Mouse (Mus musculus) ES-E14 (cell line): ENCODE data around the gene Itga3. TPM values are rescaled to one million over a fixed set of nuclear protein-coding genes. Genes with fewer than 3 reads are reported as not detected.

Source experiments
- DNase-seq: peaks from one replicate; pipeline ENCODE4 v3.0.0-alpha.2; 2013; ENCODE audit warnings: low read depth, low spot score
- H3K27ac ChIP-seq: 2 replicates; pipeline ENCODE4 v1.5.1; 2012; ENCODE audit warnings: low read depth, mild to moderate bottlenecking, low read length, moderate library complexity, mixed read lengths; ENCODE audit not compliant: poor library complexity, insufficient read depth, severe bottlenecking
- H3K36me3 ChIP-seq: 2 replicates; pipeline ENCODE4 v1.6.1; 2012; ENCODE audit warnings: mild to moderate bottlenecking, low read length, moderate library complexity, mixed read lengths; ENCODE audit not compliant: control insufficient read depth, poor library complexity, insufficient read depth, severe bottlenecking
- H3K4me1 ChIP-seq, 2 experiments: fragments of 150-350 bp in 1 of 2; sonication (generic) in 1 of 2; 2 replicates each; pipeline ENCODE4 v1.6.1; 2012; ENCODE audit warnings: low read length in 2 of 2, mild to moderate bottlenecking in 1 of 2, mixed read lengths in 1 of 2; ENCODE audit not compliant: control insufficient read depth in 2 of 2, insufficient read depth in 2 of 2, poor library complexity in 1 of 2
- H3K4me3 ChIP-seq, 2 experiments: fragments of 150-350 bp in 1 of 2; sonication (generic) in 1 of 2; 2 replicates each; pipeline ENCODE4 v1.5.1; 2012; ENCODE audit warnings: low read length in 2 of 2, low read depth in 1 of 2, mild to moderate bottlenecking in 1 of 2, mixed read lengths in 1 of 2; ENCODE audit not compliant: insufficient read depth in 1 of 2, poor library complexity in 1 of 2, severe bottlenecking in 1 of 2
- H3K9ac ChIP-seq: 2 replicates; pipeline ENCODE4 v1.6.1; 2012; ENCODE audit warnings: low read depth, mild to moderate bottlenecking, low read length, mixed read lengths; ENCODE audit not compliant: poor library complexity, insufficient read depth, severe bottlenecking
- H3K9me3 ChIP-seq: fragments of 150-350 bp; sonication (generic); 2 replicates; pipeline ENCODE4 v1.6.1; 2012; ENCODE audit warnings: low read depth, mild to moderate bottlenecking, low read length; ENCODE audit not compliant: control insufficient read depth, insufficient read depth
- CHD2 ChIP-seq: IDR thresholded peaks from 2 replicates; pipeline ENCODE4 v1.6.1; 2014; ENCODE audit warnings: mild to moderate bottlenecking, low read depth, low read length, inconsistent platforms
- HCFC1 ChIP-seq: IDR thresholded peaks from 2 replicates; pipeline ENCODE4 v1.6.1; 2012; ENCODE audit warnings: low read length, inconsistent platforms, borderline replicate concordance; ENCODE audit not compliant: insufficient read depth
- MAFK ChIP-seq: IDR thresholded peaks from 2 replicates; pipeline ENCODE4 v1.6.1; 2014; ENCODE audit warnings: mild to moderate bottlenecking, low read depth, low read length, inconsistent platforms; ENCODE audit not compliant: insufficient read depth
- ZC3H11A ChIP-seq: IDR thresholded peaks from 2 replicates; pipeline ENCODE4 v1.6.1; 2012; ENCODE audit warnings: low read depth, mild to moderate bottlenecking, inconsistent platforms, low read length, borderline replicate concordance
- ZNF384 ChIP-seq: IDR thresholded peaks from 2 replicates; pipeline ENCODE4 v1.6.1; 2012; ENCODE audit warnings: low read depth, low read length, inconsistent platforms
- in situ Hi-C, 2 experiments: fragments of 600-800 bp; cut with MboI; formaldehyde crosslinking; loops; one replicate each; pipeline ENCODE4 v1.15.1; 2025; ENCODE audit warnings: low sequenced_read_pairs in 2 of 2, inconsistent platforms in 1 of 2; ENCODE audit not compliant: unreplicated experiment in 2 of 2
- total RNA-seq: library from RNA; depleted of rRNA; stranded (reverse); fragments of 300-350 nt; gene quantifications from 2 replicates; pipeline ENCODE4 v1.2.3, GENCODE M21; 2012

Gene Itga3
- total RNA-seq, 1 experiment: 189 TPM

DNA sequence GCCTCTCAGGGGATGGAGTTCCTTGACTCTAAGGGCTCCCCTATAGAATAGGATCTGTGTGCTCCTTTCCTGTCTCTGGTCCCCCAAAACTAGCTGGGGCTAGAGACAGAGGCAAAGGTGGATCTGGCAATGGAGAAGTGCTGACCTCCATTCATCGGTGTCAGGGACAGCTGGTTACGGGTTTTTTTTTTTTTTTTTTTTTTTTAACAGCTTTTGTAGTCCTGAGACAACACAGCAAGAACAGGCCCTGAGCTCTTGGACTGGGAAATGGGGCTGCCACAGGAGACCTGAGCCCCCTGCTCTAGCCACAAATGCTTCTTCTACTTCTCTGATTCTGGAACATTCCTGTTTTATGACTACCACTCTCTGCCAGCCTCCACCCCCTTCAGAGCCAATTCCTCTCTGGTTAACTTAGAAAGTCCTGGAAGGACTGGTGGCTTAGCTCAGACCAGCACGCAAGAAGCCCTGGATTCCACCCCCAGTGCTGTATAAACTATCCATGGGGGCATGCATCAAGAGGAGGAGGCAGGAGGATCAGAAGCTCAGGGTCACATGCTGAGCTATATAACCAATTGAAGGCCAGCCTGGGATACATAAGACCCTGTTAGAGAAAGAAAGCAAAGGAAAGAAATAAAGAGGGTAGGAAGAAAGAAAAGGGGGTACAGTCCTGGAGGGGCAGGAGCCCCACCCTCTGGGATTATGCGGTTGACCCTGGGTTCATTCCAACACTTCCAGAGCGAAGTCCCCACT lies 21.9 kb upstream of the Itga3 start:
- TF ChIP-seq HCFC1 (no peak), ZC3H11A (no peak), CHD2 (no peak), ZNF384 (no peak), MAFK (no peak)
- in situ Hi-C loops: no loop called here
- H3K36me3 ChIP-seq: no peaks in the 10 kb centered on the region
- H3K9me3 ChIP-seq: no peaks in the 10 kb centered on the region
- no peak overlapping the region for H3K27ac ChIP-seq
- DNase-seq: no peak
- peaks cover 9 to 18% of the 10 kb centered on the region in 2 experiments; a peak in 3 of 4 replicates for H3K4me1 ChIP-seq
- H3K4me3 ChIP-seq: no peak overlapping the region
- no peak overlapping the region for H3K9ac ChIP-seq

DNA sequence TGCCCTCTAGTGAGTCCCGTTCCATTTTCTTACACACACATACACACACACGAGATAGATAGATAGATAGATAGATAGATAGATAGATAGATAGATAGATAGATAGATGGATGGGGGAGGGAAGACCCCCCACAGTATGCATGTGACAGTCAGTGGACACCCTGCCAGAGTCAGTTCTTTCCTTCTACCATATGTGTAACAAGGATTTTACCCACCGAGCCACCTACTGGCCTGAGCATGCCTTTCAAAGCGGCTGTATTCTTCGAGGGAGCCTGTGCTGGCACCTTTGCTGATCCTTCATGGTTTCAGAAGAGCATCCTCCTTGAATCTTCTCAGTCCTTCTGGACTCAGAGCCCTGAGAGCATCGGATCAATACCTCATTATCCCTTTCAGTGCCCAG lies 21.3 kb upstream of the Itga3 start:
- peaks cover 9 to 18% of the 10 kb centered on the region in 2 experiments; a peak in 3 of 4 replicates for H3K4me1 ChIP-seq

DNA sequence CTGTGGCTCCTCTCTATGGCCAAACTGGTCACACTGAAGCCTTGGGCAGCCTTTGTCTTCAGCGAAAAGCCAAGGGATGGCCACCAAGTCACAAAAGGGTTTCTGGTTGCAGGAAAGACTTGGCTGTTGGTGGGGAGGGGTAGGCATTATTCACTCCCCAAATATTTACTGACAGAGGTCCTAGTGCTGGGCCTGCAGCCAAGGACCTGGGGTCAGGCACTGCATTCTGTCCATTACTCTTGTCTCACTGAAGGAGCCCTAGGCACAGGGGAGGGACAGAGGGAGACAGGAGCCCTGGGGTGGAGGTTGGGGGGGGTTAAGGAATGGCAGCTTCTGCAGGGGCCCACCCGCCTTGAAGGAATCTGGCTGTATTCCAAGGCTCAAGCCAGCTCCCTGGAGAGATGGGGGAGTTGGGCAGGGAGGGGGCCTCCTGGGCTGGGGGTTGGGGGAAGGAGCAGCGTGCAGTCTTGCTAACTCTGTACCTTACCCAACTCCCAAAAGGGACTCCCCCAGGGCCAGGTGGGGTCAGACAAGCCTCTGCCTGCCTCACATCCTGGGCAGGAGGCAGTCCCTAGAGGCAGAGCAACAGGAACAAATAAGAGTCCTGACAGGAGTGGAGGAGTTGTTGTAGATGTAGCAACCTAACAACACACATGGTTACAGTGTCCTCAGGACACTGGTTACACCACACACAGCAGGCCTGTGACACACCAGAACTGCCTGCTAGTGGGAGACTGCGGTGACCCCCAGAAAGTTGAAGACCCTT lies 20.2 kb upstream of the Itga3 start:
- Histone ChIP-seq H3K4me1 (peaks cover 7 to 20% of the 10 kb centered on the region in 2 experiments; a peak in 3 of 4 replicates), H3K36me3 (no peaks in the 10 kb centered on the region), H3K27ac (no peak overlapping the region), H3K4me3 (no peak overlapping the region), H3K9me3 (no peaks in the 10 kb centered on the region), H3K9ac (no peak overlapping the region)
- in situ Hi-C loops: no loop called here
- TF ChIP-seq MAFK (no peak), CHD2 (no peak), ZC3H11A (no peak), ZNF384 (no peak), HCFC1 (no peak)
- DNase-seq: no peak

More for the DNA sequence above, 21.3 kb upstream of the Itga3 start:
- in situ Hi-C loops: no loop called here
- no peak for DNase-seq
- TF ChIP-seq ZC3H11A: no peak
- TF ChIP-seq ZNF384: no peak
- no peak for TF ChIP-seq HCFC1
- TF ChIP-seq MAFK: no peak
- TF ChIP-seq CHD2: no peak
- H3K9ac ChIP-seq: no peak overlapping the region
- H3K36me3 ChIP-seq: no peaks in the 10 kb centered on the region
- H3K4me3 ChIP-seq: no peak overlapping the region
- no peaks in the 10 kb centered on the region for H3K9me3 ChIP-seq
- H3K27ac ChIP-seq: no peak overlapping the region

DNA sequence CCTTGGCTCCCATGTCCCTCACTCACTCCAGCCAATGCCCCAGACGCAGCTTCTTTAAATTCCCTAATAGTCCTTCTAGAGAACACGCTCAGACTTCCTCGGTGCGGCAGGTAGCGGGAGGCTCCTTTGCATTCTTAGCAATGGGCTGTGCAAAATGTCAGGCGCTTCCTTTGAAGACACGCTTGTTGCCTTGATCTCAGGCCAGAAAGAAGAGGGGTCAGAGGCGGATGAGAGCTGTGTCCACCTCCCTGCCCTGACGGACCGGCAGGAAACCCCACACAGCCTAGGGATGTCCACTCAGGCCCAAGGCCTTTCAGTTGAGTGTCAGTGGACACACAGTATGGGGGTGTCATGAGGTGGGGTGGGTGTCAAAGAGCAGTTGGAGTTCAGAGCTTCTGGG lies 19.0 kb upstream of the Itga3 start:
- Histone ChIP-seq H3K36me3 (no peaks in the 10 kb centered on the region), H3K4me1 (peaks cover 0 to 12% of the 10 kb centered on the region in 2 experiments; a peak in 3 of 4 replicates), H3K9me3 (no peaks in the 10 kb centered on the region), H3K9ac (no peak overlapping the region), H3K27ac (no peak overlapping the region), H3K4me3 (no peak overlapping the region)
- in situ Hi-C loops: no loop called here
- no peak for TF ChIP-seq ZNF384
- TF ChIP-seq ZC3H11A: no peak
- no peak for TF ChIP-seq CHD2
- TF ChIP-seq MAFK: no peak
- TF ChIP-seq HCFC1: no peak
- DNase-seq: no peak
